Mouse (Mus musculus): ENCODE data around the gene Cx3cr1. TPM values are rescaled to one million over a fixed set of nuclear protein-coding genes. Genes with fewer than 3 reads are reported as not detected.

Gene Cx3cr1
- polyA plus RNA-seq, 1 experiment from 2014 or later = 5.1 TPM

GRCm38 (mm10) chr9:120002893-120003292 is 66.8 kb downstream of the Cx3cr1 start:
- Histone ChIP-seq H3K36me3 (replicated peaks) (no peaks in the 10 kb centered on the region), H3K27ac (no peak overlapping the region), H3K9ac (no peak overlapping the region), H3K9me3 (no peaks in the 10 kb centered on the region), H3K4me1 (peaks cover 17% of the 10 kb centered on the region), H3K27me3 (no peaks in the 10 kb centered on the region), H3K4me3 (replicated peaks) (no peak overlapping the region), H3K4me2 (no peak overlapping the region)
- WGBS = 78% methylated on average over 5 of the region's 5 CpGs
- ATAC-seq (ENCODE audit: low FRiP score) = no peak

DNA sequence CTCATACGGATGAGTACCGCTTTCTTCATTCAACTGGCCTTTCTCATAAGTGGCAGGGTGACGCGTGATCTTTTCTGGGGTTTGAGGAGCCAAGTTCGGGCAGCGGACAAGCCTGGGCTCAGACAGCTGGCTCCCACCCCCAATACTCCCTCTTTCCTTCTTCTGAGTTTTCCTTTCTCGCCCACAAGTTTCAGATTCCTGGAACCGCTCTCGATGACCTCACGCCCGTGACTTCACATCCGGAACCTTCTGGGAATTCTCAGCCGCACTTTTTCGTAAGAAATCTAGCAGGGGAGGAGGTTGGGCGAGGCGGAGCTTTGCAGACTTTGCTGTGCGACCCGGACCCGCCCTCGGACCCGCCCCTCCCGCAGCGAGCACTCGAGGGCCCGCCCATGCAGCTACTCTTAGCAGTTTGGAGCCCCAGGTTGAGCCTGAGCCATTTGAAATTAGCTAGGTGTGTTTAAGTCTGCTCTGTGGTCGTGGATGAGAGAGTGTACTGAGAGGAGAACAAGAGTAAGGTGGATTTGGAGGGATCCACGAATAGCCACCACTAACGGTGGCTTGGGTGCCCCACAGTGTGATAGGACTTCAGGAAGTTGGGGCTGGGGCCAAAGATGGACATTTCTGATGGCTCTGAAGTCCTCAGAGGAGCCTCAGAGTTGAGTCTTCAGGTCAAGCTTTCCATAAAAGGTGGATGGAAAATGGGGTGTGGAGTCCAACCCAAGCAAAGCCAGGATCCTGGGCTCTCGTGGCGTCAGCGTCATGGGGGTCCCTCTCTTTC is 67.5 kb downstream of the Cx3cr1 start:
- H3K4me1 ChIP-seq = peaks cover 17% of the 10 kb centered on the region
- H3K4me2 ChIP-seq = peak overlapping the region; percentile 59
- ATAC-seq (ENCODE audit: low FRiP score) = peak; percentile 86
- peak overlapping the region; percentile 48; the same call in 1 of the 2 replicates for H3K9ac ChIP-seq
- H3K36me3 ChIP-seq (replicated peaks) = no peaks in the 10 kb centered on the region
- no peaks in the 10 kb centered on the region for H3K27me3 ChIP-seq
- peak overlapping the region; percentile 35 for H3K4me3 ChIP-seq (replicated peaks)
- no peaks in the 10 kb centered on the region for H3K9me3 ChIP-seq
- WGBS = 11% methylated on average over 31 of the region's 31 CpGs
- H3K27ac ChIP-seq = no peak overlapping the region

DNA sequence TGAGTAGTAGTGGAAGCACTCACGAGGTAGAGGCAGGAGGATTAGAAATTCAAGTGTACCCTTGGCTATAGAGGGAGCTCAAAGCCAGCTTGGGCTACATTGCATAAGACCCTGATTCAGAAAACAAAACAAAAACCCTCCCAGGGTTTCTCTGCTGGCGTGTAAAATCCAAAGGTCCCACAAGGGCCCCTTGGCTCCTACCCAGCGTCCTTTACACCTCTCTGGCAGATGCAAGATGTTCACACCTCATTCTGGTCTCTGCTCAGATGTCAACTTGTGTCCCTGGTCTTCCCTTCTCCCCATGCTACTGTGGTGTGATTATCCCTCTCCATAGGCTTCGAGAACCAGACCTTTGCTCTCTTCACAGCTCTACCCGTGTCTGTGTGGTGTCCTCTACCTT is 68.9 kb downstream of the Cx3cr1 start:
- H3K4me3 ChIP-seq (replicated peaks) = no peak overlapping the region
- no peak overlapping the region for H3K4me2 ChIP-seq
- H3K9ac ChIP-seq = no peak overlapping the region
- H3K9me3 ChIP-seq = no peaks in the 10 kb centered on the region
- ATAC-seq (ENCODE audit: low FRiP score) = no peak
- no peak overlapping the region for H3K27ac ChIP-seq
- H3K36me3 ChIP-seq (replicated peaks) = no peaks in the 10 kb centered on the region
- H3K27me3 ChIP-seq = no peaks in the 10 kb centered on the region
- H3K4me1 ChIP-seq = peaks cover 17% of the 10 kb centered on the region
- WGBS = 85% methylated on average over 5 of the region's 5 CpGs

- Histone ChIP-seq H3K4me1 (peaks cover 17% of the 10 kb centered on the region), H3K36me3 (replicated peaks) (no peaks in the 10 kb centered on the region), H3K27ac (no peak overlapping the region), H3K9me3 (no peaks in the 10 kb centered on the region), H3K27me3 (no peaks in the 10 kb centered on the region), H3K9ac (no peak overlapping the region), H3K4me2 (no peak overlapping the region), H3K4me3 (replicated peaks) (no peak overlapping the region)
- ATAC-seq (ENCODE audit: low FRiP score) = no peak
- WGBS = 79% methylated on average over 6 of the region's 6 CpGs
These were observed 70.0 kb downstream of the Cx3cr1 start for GRCm38 (mm10) chr9:119999636-120000035.

DNA sequence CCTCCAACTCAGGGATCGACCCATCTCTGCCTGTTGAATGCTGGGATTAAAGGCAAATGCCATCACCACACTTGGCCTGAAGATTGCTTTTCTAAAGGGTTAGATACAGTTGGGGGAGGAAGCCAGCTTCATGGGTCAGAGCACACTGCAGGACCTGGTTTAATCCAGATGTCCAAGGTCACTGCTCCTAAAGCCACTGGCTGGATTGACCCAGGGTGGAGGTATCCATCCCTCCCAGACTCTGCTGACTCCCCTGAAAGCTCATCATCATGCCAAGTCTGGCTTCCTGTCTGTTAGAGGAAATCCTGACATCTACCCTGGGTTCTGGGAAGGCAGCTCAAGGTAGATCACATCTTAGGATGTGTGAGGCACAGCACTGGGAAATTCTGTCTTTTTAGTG is 70.9 kb downstream of the Cx3cr1 start:
- H3K4me3 ChIP-seq (replicated peaks) = no peak overlapping the region
- no peaks in the 10 kb centered on the region for H3K9me3 ChIP-seq
- WGBS = 81% methylated on average over 1 of the region's 1 CpGs

GRCm38 (mm10) chr9:119996080-119996479 is 73.6 kb downstream of the Cx3cr1 start:
- Histone ChIP-seq H3K36me3 (replicated peaks) (no peaks in the 10 kb centered on the region), H3K4me3 (replicated peaks) (no peak overlapping the region), H3K27me3 (peaks cover 11% of the 10 kb centered on the region), H3K4me1 (0 out of 2 replicates have a peak, but pooled peaks cover 2% of the 10 kb centered on the region), H3K9ac (no peak overlapping the region), H3K4me2 (no peak overlapping the region), H3K9me3 (no peaks in the 10 kb centered on the region), H3K27ac (no peak overlapping the region)
- no peak for ATAC-seq (ENCODE audit: low FRiP score)
- 81% methylated on average over 4 of the region's 4 CpGs for WGBS

More for the DNA sequence above, 70.9 kb downstream of the Cx3cr1 start:
- no peak for ATAC-seq (ENCODE audit: low FRiP score)
- Histone ChIP-seq H3K9ac (no peak overlapping the region), H3K4me1 (peaks cover 11% of the 10 kb centered on the region), H3K4me2 (no peak overlapping the region), H3K27me3 (no peaks in the 10 kb centered on the region), H3K27ac (no peak overlapping the region), H3K36me3 (replicated peaks) (no peaks in the 10 kb centered on the region)

DNA sequence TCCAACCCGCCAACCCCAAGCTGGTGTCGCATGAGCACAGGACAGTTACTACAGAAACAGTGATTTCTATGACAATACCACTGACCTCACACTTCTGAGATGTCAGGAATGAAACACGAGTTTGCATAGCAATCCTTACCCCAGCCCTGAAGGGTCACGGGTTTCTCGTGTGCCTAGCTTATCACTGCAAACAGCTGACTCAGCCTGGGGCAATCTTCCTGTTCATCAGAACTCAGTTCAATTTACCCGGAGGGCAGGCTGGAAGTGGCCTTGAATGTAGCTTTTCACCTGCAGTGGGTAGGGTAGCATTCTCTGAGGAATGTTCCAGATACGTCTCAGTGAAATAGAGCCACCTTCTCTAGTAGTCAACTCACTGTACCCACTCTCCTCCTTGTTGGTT is 75.5 kb downstream of the Cx3cr1 start:
- Histone ChIP-seq H3K27ac (no peak overlapping the region), H3K27me3 (peaks cover 11% of the 10 kb centered on the region), H3K4me3 (replicated peaks) (no peak overlapping the region), H3K4me2 (no peak overlapping the region), H3K36me3 (replicated peaks) (no peaks in the 10 kb centered on the region), H3K4me1 (0 out of 2 replicates have a peak, but pooled peaks cover 2% of the 10 kb centered on the region), H3K9ac (no peak overlapping the region), H3K9me3 (no peaks in the 10 kb centered on the region)
- WGBS = 83% methylated on average over 7 of the region's 7 CpGs
- no peak for ATAC-seq (ENCODE audit: low FRiP score)

DNA sequence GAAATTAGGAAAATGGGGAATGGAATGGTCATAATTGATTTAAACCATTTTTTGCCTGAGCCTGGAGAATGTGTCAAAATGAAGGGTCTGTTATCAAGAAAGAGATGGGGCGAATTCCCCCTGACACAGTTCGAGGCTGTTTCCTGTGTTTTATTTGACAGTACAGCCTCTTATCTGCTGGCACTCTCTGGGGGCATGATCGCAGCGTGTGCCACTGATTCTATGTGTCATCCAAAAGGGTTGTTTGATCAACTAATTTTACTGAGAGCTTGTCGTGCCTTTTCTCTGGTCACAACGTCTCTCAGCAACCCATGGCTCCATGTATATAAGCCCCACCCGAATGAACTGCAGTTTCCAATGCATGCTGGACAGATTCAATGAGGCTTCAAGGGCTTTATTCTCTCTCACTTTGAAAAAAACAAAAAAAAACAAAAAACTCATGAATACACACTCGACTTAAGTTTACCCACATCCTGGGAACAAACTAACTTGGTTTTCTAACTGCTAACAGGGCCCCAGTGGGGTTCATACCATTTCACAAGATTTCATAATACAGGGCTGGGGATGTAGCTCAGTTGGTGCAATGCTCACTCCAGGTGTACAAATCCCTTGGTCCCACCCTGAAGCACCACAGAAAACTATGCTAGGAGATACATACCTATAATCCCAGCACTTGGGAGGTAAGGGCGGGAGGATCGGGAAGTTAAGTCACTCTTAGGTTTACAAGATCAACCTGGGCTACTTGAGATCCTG is 76.4 kb downstream of the Cx3cr1 start:
- Histone ChIP-seq H3K27ac (no peak overlapping the region), H3K4me3 (replicated peaks) (no peak overlapping the region), H3K4me1 (0 out of 2 replicates have a peak, but pooled peaks cover 2% of the 10 kb centered on the region), H3K36me3 (replicated peaks) (no peaks in the 10 kb centered on the region), H3K4me2 (no peak overlapping the region), H3K27me3 (peaks cover 11% of the 10 kb centered on the region), H3K9me3 (no peaks in the 10 kb centered on the region), H3K9ac (no peak overlapping the region)
- 76% methylated on average over 10 of the region's 10 CpGs for WGBS
- no peak for ATAC-seq (ENCODE audit: low FRiP score)

- no peak overlapping the region for H3K4me2 ChIP-seq
- no peak for ATAC-seq (ENCODE audit: low FRiP score)
- no peaks in the 10 kb centered on the region for H3K9me3 ChIP-seq
- 16% methylated on average over 5 of the region's 5 CpGs for WGBS
- H3K4me3 ChIP-seq (replicated peaks) = no peak overlapping the region
- no peak overlapping the region for H3K9ac ChIP-seq
- H3K27me3 ChIP-seq = peaks cover 15% of the 10 kb centered on the region
- 0 out of 2 replicates have a peak, but pooled peaks cover 2% of the 10 kb centered on the region for H3K4me1 ChIP-seq
- H3K27ac ChIP-seq = no peak overlapping the region
- no peaks in the 10 kb centered on the region for H3K36me3 ChIP-seq (replicated peaks)
These were observed 78.4 kb downstream of the Cx3cr1 start for GRCm38 (mm10) chr9:119991310-119991709.

GRCm38 (mm10) chr9:119988304-119988703 is 81.4 kb downstream of the Cx3cr1 start:
- no peaks in the 10 kb centered on the region for H3K36me3 ChIP-seq (replicated peaks)
- no peaks in the 10 kb centered on the region for H3K9me3 ChIP-seq
- WGBS = 48% methylated on average over 7 of the region's 7 CpGs
- H3K27me3 ChIP-seq = peaks cover 31% of the 10 kb centered on the region
- H3K4me3 ChIP-seq (replicated peaks) = no peak overlapping the region
- ATAC-seq (ENCODE audit: low FRiP score) = no peak
- H3K9ac ChIP-seq = no peak overlapping the region
- peaks cover 15% of the 10 kb centered on the region for H3K4me1 ChIP-seq
- no peak overlapping the region for H3K27ac ChIP-seq
- H3K4me2 ChIP-seq = no peak overlapping the region

DNA sequence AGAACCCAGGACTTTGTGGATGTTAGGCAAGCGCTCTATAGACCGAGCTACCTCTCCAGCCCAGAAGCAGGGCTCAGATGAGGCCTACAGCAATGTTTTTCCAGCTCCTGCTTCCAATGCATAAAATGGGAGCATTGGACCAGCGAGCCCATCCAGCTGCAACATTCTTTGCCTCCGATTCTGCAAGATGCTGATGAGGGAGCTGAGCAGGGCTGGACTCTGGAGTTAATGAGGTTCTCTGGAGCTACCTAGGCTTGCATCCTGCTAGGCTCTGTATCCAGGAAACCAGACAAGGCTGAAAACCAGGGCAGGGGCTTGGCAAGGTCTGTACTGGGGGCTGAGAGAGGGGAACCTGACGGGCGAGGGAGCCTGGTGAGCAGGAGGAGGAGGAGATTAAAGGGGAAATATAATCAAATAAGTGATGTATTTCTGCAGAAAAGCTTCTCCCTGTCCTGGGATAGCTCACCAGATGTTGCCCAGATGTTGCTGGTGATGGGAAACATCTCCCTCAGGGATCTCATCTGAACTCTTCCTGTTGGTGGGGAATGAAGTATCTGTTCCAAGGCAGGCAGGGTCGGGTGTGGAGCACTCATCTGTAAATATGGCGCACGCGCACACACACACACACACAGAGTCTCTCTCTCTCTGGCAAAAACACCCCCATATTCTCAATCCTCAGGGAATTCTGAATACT is 83.7 kb downstream of the Cx3cr1 start:
- Histone ChIP-seq H3K9ac (no peak overlapping the region), H3K27me3 (peaks cover 32% of the 10 kb centered on the region), H3K4me3 (replicated peaks) (no peak overlapping the region), H3K9me3 (no peaks in the 10 kb centered on the region), H3K4me1 (peaks cover 37% of the 10 kb centered on the region), H3K4me2 (no peak overlapping the region), H3K36me3 (replicated peaks) (no peaks in the 10 kb centered on the region), H3K27ac (no peak overlapping the region)
- WGBS = 87% methylated on average over 10 of the region's 10 CpGs
- no peak for ATAC-seq (ENCODE audit: low FRiP score)

GRCm38 (mm10) chr9:119984536-119985011 is 85.1 kb downstream of the Cx3cr1 start, which contains the start of gene Csrnp1:
TSS of gene Csrnp1 (minus strand) at chr9:119984658.
- 7% methylated on average over 14 of the region's 14 CpGs for WGBS
- no peak for ATAC-seq (ENCODE audit: low FRiP score)
- Histone ChIP-seq H3K9ac (peak within 1 kb of the TSS; percentile 57), H3K36me3 (replicated peaks) (no peaks in the 10 kb centered on the region), H3K27me3 (peaks cover 32% of the 10 kb centered on the region), H3K27ac (0 out of 2 replicates have a peak within 1 kb of the TSS, but pooled peaks have one; percentile 25), H3K4me1 (peaks cover 47% of the 10 kb centered on the region), H3K4me2 (peak within 1 kb of the TSS; percentile 87), H3K4me3 (replicated peaks) (peak within 1 kb of the TSS; percentile 59), H3K9me3 (no peaks in the 10 kb centered on the region)

Measured in forebrain, embryonic 12.5 days (tissue).